Mouse (Mus musculus) cerebral cortex, adult 2 months (tissue): Measurements from ENCODE around the gene Stxbp6.

Source experiments
- WGBS: fragments of 180-500 bp; shearing (Covaris S2); methylation state at CpG from one replicate; pipeline ENCODE4 v1.1.7; 2018; 5-methylcytosine and 5-hydroxymethylcytosine counted together

The Stxbp6 gene

GRCm38 (mm10) chr12:45074611-45075342 is at the start of gene Stxbp6:
TSS of gene Stxbp6 (minus strand) at chr12:45074709.
- WGBS: under 1% methylated on average over 20 of the region's 20 CpGs

DNA sequence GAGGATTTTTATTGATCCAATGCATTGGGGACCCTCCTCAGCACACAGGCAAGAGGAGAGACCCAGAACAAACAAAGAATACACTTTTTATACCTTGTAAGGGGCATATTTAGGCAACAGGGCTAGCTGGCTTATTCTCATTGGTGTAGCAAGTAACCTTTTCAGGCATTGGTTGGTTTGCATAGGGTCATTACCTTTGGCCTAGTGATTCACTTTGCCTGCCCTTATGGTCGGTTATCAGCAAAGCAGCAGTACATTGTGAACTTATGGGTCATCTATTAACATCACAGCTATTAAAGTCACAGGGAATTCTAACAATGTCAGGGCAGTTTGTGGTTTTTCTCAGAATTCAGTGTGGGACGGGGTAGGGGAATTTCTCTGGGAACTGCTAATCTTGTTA is 28.4 kb upstream of the Stxbp6 start:
- WGBS: 92% methylated on average over 2 of the region's 2 CpGs

- 58% methylated on average over 2 of the region's 2 CpGs for WGBS
Observed at GRCm38 (mm10) chr12:45093732-45094131, 19.2 kb upstream of the Stxbp6 start.

DNA sequence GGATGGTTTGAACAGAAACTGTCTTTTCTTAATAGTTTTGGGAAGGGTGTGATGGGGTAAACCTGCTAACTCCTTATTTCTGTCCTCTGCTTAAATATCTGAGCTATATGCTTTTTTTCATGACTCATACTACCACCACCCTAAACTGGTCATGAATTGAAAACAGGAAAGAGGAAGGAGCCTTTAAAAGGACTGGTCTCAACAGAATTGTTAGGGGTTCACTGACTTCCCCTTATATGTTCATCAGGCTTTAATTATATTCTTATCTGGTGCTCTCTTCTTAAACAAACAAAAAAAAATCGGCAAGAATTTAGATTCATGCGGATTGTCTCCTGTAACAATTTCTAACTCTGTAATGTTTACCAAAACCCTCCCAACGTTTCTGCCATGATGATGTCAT is 17.9 kb upstream of the Stxbp6 start:
- WGBS: 71% methylated on average over 3 of the region's 3 CpGs

GRCm38 (mm10) chr12:45083145-45083475 is 8.6 kb upstream of the Stxbp6 start:
- WGBS: 95% methylated on average over 1 of the region's 1 CpGs

DNA sequence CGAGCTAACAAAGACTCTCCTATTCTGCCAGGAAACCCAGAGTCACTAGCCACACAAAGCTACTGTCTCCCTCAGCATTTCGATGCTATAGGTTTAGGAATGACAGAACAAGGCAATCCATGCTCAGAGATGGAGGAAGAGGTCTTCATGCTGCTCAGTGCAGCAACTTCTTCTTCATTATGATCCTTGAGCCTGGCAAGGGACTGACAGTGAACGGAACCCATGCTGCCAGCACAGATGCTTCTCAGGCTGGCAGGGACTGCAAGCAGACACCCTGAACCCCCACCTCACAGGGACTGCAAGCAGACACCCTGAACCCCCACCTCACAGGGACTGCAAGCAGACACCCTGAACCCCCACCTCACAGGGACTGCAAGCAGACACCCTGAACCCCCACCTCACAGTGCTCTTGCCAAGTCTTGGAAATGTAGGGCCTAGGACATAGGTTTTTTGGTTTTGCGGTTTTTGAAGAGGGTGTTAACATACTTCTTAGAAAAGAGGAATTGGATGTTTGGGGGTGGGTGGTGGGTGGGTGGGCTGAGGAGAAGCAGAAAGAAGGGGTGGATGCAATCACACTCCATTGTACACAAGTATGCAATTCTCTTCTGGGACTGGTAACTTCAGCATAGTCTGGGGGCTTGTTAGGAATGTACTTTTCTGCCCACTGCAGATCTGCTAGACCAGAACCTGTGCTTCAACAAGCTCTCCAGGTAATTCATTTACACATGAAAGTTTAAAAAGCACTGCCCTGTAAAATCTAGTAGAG is 8.1 kb upstream of the Stxbp6 start:
- 70% methylated on average over 4 of the region's 4 CpGs for WGBS

GRCm38 (mm10) chr12:45081617-45082016 is 7.1 kb upstream of the Stxbp6 start:
- WGBS: 73% methylated on average over 1 of the region's 1 CpGs

DNA sequence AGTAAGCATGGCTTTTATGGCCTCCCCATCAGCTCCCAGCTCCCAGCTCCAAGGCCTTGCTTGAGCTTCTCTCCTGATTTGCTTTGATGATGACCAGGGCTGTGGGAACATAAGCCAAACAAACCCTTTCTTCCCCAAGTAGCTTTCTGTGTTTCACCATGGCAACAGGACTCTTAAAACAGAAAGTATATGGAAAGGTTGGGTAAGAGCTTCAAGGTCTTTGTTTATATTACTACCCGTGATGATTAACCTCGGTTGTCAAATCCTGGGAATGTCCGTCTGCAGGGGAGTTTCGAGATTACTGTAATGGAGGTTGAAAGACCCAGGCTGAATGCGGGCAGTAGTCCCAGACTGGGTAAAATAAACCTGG is 6.2 kb upstream of the Stxbp6 start:
- 79% methylated on average over 5 of the region's 5 CpGs for WGBS

DNA sequence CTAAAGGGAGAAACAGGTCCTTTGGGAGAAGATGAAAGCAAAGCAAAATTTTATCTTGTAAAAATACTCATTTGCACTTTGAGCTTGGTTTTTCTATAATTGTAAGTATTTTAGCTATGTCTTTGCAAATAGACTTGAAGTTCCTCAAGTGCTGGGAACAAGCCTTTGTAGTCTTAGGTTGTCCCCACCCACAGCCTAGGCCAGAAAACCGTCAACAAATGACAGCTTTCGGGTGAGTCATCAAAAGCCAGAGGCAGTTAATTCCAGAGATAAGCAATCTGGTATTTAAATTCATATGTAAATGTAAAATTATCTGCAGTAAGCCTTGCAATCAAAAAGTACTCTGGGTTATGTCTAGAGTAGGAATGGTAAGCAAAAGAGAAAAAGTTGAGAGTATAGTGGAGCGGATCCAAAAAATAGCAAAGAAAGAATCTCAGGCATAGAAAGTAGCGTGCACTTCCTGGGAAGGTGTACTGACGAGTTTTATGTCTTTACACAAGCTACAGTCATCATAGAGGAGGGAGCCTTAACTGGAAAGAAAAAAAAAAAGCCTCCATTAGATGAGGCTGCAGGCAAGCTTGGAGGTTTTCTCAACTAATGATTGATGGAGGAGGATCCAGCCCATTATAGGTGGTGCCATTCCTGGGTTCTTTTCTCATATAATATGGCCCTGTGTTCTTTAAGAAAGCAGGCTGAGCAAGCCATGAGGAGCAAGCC is 5.7 kb upstream of the Stxbp6 start:
- WGBS: 73% methylated on average over 5 of the region's 5 CpGs

GRCm38 (mm10) chr12:45075631-45076030 is 1.1 kb upstream of the Stxbp6 start:
- WGBS: 85% methylated on average over 11 of the region's 11 CpGs

- under 1% methylated on average over 56 of the region's 62 CpGs for WGBS
Observed at GRCm38 (mm10) chr12:45074042-45074601, 387 bp downstream of the Stxbp6 start.

GRCm38 (mm10) chr12:45073331-45074041 is 1.0 kb downstream of the Stxbp6 start:
- WGBS: 5% methylated on average over 28 of the region's 28 CpGs

- 50% methylated on average over 3 of the region's 3 CpGs for WGBS
Observed at GRCm38 (mm10) chr12:45072185-45072584, 2.3 kb downstream of the Stxbp6 start.

- WGBS: 74% methylated on average over 9 of the region's 9 CpGs
Observed at GRCm38 (mm10) chr12:45070186-45070585, 4.3 kb downstream of the Stxbp6 start.

- WGBS: 59% methylated on average over 6 of the region's 6 CpGs
Observed at GRCm38 (mm10) chr12:45068145-45068754, 6.3 kb downstream of the Stxbp6 start.

GRCm38 (mm10) chr12:45067686-45068085 is 6.8 kb downstream of the Stxbp6 start:
- WGBS: 30% methylated on average over 3 of the region's 3 CpGs

DNA sequence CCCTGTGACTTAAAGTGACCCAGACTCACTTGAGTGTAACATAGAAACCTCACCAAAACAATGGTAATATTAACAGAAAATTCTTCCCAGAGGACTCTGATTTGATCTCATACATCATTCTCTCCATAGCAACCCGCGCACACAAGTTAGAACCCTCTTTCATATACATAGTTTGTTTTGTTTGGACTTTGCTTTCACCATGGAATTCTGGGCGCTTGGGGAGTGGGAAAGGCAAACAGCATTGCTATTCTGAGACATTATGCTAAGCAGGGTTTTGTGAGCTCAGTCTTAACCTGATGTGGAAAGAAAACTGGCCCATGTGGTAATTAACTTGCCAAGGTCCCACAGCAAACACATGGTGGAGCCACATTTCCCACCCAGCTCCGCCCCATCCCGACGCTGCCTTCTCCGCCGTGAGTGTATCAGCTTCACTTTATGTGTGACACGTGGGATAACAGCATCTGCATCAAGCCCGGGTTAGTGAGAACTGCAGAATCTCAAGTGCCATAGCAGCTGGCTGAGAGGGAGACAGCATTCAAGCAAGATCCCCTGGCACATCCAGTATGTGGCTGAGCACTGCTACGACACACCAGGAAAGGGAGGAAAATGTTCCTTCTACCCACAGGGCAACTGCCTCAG is 7.3 kb downstream of the Stxbp6 start:
- 20% methylated on average over 11 of the region's 11 CpGs for WGBS

DNA sequence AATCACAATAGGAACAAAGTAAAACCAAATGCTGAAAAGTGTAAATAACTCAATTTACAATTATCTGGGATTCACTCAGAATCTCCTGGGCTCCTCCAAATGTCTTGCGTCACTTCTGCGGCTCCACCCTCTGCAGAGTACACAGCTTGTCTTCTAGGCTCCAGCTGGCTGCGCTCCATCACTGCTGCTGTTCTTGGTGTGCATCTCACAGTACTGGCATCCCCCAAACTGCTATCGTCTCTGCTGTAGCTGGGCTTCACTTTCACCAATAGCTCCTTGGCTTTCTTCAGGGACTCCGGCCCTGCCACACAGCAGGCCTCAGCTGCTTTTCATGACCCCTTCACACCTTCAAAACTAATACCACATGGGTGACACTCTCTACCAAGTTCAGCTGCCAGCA is 10.9 kb downstream of the Stxbp6 start:
- WGBS: 71% methylated on average over 5 of the region's 5 CpGs

DNA sequence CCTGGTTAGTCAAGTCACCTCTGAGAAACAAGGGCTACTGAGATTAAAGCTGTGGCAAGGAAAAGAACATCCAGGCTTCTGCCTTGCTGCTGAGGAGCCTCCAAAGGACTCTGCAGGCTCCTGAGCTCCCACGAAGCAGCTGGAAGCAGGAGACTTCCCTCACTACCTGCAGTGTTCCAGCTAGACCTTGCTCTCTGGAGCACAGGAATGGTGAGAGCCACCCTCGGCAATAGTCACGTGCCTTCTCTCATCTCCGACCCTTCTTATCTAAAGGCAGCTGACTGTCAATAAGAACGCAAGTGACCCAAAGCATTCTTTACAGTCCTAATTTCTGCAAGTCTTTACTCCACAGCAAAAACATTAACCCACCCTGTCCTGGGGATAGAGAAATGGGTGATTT is 13.2 kb downstream of the Stxbp6 start:
- 83% methylated on average over 5 of the region's 5 CpGs for WGBS

DNA sequence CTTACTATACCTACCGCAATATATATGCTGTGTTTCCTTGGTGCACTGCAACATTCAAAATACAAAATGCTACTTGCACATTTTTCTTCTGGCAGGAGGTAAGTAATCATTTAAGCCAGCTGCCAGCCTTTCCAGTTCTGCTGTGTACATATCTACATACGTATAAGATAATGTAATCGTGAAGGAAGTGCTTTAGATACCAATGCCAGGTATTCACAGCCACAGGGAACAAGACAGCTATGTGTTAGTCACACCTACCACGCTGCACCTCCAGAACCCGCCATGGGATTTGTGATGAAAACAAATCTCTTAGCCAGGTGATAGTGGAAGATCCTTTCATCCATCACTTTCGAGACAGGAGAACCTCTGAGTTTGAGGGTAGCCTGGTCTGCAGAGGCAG is 13.7 kb downstream of the Stxbp6 start:
- 71% methylated on average over 6 of the region's 6 CpGs for WGBS

- WGBS: 83% methylated on average over 3 of the region's 3 CpGs
Observed at GRCm38 (mm10) chr12:45058007-45058406, 16.5 kb downstream of the Stxbp6 start.
